ENCODE assay signal across 7 mouse cellular contexts in the genomic region with DNA sequence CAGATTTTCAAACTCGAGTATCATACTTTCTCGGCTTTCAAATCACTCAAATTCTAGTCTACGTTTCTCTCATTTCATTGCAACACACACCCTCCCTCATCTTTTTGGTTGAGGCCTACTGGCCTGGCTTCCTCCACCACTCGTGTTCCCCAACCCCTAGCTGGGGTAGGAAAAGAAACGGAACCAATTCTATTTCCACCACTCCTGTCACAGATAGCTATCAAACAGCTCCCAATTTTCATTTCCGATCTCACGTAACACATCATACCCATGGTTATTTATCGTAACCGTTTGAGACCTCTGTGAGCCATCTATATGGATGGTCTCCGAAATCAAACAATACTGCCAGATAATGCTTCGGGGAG. TPM values are rescaled to one million over a fixed set of nuclear protein-coding genes. Genes with fewer than 3 reads are reported as not detected.
DNase-seq lines count a peak whose midpoint lies in the region; ATAC-seq and TF ChIP-seq lines count a peak whose summit lies in the region.

No protein-coding gene starts in this region.

- no peaks in the 10 kb centered on the region for H3K27me3 ChIP-seq in forebrain, embryonic 14.5 days (replicated peaks; ENCODE audit: control insufficient read depth, insufficient read depth, low read length)
- no peaks in the 10 kb centered on the region for H3K27me3 ChIP-seq in liver, embryonic 11.5 days (replicated peaks; ENCODE audit: control insufficient read depth, insufficient read depth, low read length)
- H3K27me3 ChIP-seq in stomach, postnatal 0 days (ENCODE audit: control insufficient read depth, insufficient read depth, low read length) = no peaks in the 10 kb centered on the region

- TF ChIP-seq CTCF in stomach, postnatal 0 days (IDR thresholded peaks at IDR 0.05; ENCODE audit: low read depth) = no peak

- peak overlapping the region; percentile 99 for H3K4me3 ChIP-seq in forebrain, embryonic 14.5 days (ENCODE audit: low read depth, low read length)
- peak overlapping the region; percentile 86 for H3K4me3 ChIP-seq in liver, embryonic 11.5 days (ENCODE audit: low read depth, low read length)
- H3K4me3 ChIP-seq in stomach, postnatal 0 days (ENCODE audit: low read depth, low read length) = peak overlapping the region; percentile 99

- no peak for TF ChIP-seq EP300 in stomach, postnatal 0 days (optimal IDR thresholded peaks at IDR 0.05)

- DNase-seq in right cerebral cortex, postnatal 25 days = peak; percentile 8
- no peak for DNase-seq in right cerebral cortex, postnatal 36 days (ENCODE audit: low spot score in 2 of 2)
- DNase-seq in forebrain, embryonic 14.5 days (ENCODE audit: low spot score) = no peak
- no peak for DNase-seq in liver, embryonic 11.5 days (ENCODE audit: low spot score)
- DNase-seq in stomach, postnatal 0 days (ENCODE audit: low spot score) = no peak
- DNase-seq in left cerebral cortex, postnatal 14 days (ENCODE audit: low spot score in 2 of 2) = no peak
- no peak for DNase-seq in thymus, postnatal 14 days

- WGBS in forebrain, embryonic 14.5 days = 23% methylated on average over 11 of the region's 11 CpGs
- WGBS in liver, embryonic 11.5 days = 22% methylated on average over 11 of the region's 11 CpGs
- WGBS in stomach, postnatal 0 days = 8% methylated on average over 11 of the region's 11 CpGs

- no peak; the same call in 1 of the 2 replicates for ATAC-seq in forebrain, embryonic 14.5 days
- ATAC-seq in liver, embryonic 11.5 days (replicated peaks; ENCODE audit: low FRiP score) = no peak; the same call in 1 of the 2 replicates
- ATAC-seq in stomach, postnatal 0 days (ENCODE audit: low FRiP score, low TSS enrichment) = 0 out of 2 replicates have a peak, but pooled peaks have one; percentile 3

- H3K27ac ChIP-seq in forebrain, embryonic 14.5 days (ENCODE audit: low read depth, low read length) = peak overlapping the region; percentile 98
- H3K27ac ChIP-seq in liver, embryonic 11.5 days (ENCODE audit: low read depth, low read length) = peak overlapping the region; percentile 84; the same call in 1 of the 2 replicates
- H3K27ac ChIP-seq in stomach, postnatal 0 days (replicated peaks) = peak overlapping the region; percentile 99

- intact Hi-C loops in left cerebral cortex, postnatal 14 days (cut with DNase I) = loop anchor here (2.0 kb wide), 1 partner anchor 32 kb away; no protein-coding TSS in a partner anchor

- peaks cover 17% of the 10 kb centered on the region for H3K4me1 ChIP-seq in forebrain, embryonic 14.5 days (ENCODE audit: control insufficient read depth, insufficient read depth, low read length)
- H3K4me1 ChIP-seq in liver, embryonic 11.5 days (replicated peaks; ENCODE audit: control insufficient read depth, insufficient read depth, low read length) = peaks cover 16% of the 10 kb centered on the region; the same call in 1 of the 2 replicates
- no peaks in the 10 kb centered on the region for H3K4me1 ChIP-seq in stomach, postnatal 0 days (replicated peaks; ENCODE audit: control insufficient read depth, insufficient read depth)

- no peaks in the 10 kb centered on the region for H3K9me3 ChIP-seq in forebrain, embryonic 14.5 days (replicated peaks; ENCODE audit: control insufficient read depth, low read length)
- H3K9me3 ChIP-seq in liver, embryonic 11.5 days (ENCODE audit: control insufficient read depth, low read length) = no peaks in the 10 kb centered on the region
- H3K9me3 ChIP-seq in stomach, postnatal 0 days (ENCODE audit: control insufficient read depth, low read length) = no peaks in the 10 kb centered on the region

- H3K36me3 ChIP-seq in forebrain, embryonic 14.5 days (ENCODE audit: control insufficient read depth, insufficient read depth, low read length) = no peaks in the 10 kb centered on the region
- H3K36me3 ChIP-seq in liver, embryonic 11.5 days (ENCODE audit: control insufficient read depth, insufficient read depth, low read length) = no peaks in the 10 kb centered on the region
- no peaks in the 10 kb centered on the region for H3K36me3 ChIP-seq in stomach, postnatal 0 days (ENCODE audit: control insufficient read depth, insufficient read depth, low read length)

- peak overlapping the region; percentile 70 for H3K4me2 ChIP-seq in forebrain, embryonic 14.5 days (ENCODE audit: low read length)
- peak overlapping the region; percentile 71 for H3K4me2 ChIP-seq in liver, embryonic 11.5 days
- H3K4me2 ChIP-seq in stomach, postnatal 0 days (replicated peaks; ENCODE audit: low read depth) = peak overlapping the region; percentile 53

- peak overlapping the region; percentile 99 for H3K9ac ChIP-seq in forebrain, embryonic 14.5 days (ENCODE audit: low read length)
- peak overlapping the region; percentile 86 for H3K9ac ChIP-seq in liver, embryonic 11.5 days (ENCODE audit: low read depth, low read length)
- peak overlapping the region; percentile 100 for H3K9ac ChIP-seq in stomach, postnatal 0 days (ENCODE audit: low read length)

RNA-seq across cellular contexts. Expression of gene Npepps, which starts 1.4 kb away (rescaled TPM):
- 91.3 and 97.4 TPM in 2 replicates for polyA plus RNA-seq in forebrain, embryonic 14.5 days (2014; fragmentation: Nextera tagmentation; extraction: Ambion mirVana)
- 52.1 and 60.2 TPM in 2 replicates for polyA plus RNA-seq in liver, embryonic 11.5 days (2014; fragmentation: Nextera tagmentation; extraction: Ambion mirVana)
- polyA plus RNA-seq in stomach, postnatal 0 days (2015; fragmentation: Nextera tagmentation; extraction: Ambion mirVana) = 43.4 and 52.8 TPM in 2 replicates
- 100 to 1,000 TPM; 134 to 144 TPM for total RNA-seq in left cerebral cortex, postnatal 14 days (2021)

RNA-seq across cellular contexts. Expression of gene Mrpl45, which starts 36.5 kb away (rescaled TPM):
- 42.2 and 43.4 TPM in 2 replicates for polyA plus RNA-seq in forebrain, embryonic 14.5 days (2014; fragmentation: Nextera tagmentation; extraction: Ambion mirVana)
- 62.4 and 63.2 TPM in 2 replicates for polyA plus RNA-seq in liver, embryonic 11.5 days (2014; fragmentation: Nextera tagmentation; extraction: Ambion mirVana)
- polyA plus RNA-seq in stomach, postnatal 0 days (2015; fragmentation: Nextera tagmentation; extraction: Ambion mirVana) = 28.2 and 28.8 TPM in 2 replicates
- 10 to 100 TPM; 18.2 to 20.7 TPM for total RNA-seq in left cerebral cortex, postnatal 14 days (2021)
